Mouse (Mus musculus) kidney, postnatal 0 days (tissue): Measurements from ENCODE around the gene Rai14. TPM values are rescaled to one million over a fixed set of nuclear protein-coding genes. Genes with fewer than 3 reads are reported as not detected.

Source experiments
- ATAC-seq: fragments of 200-750 bp; cut with Nextera tagmentation; replicated peaks from 2 replicates; pipeline ENCODE4 v1.8.0; 2017; ENCODE audit warnings: low read depth, moderate number of reproducible peaks, moderate TSS enrichment, moderate library complexity; ENCODE audit not compliant: low FRiP score
- DNase-seq: peaks from one replicate; pipeline ENCODE4 v3.0.0-alpha.2; 2016; ENCODE audit warnings: low spot score
- H3K27ac ChIP-seq: fragments of 300-500 bp; sonication (generic); 2 replicates; pipeline ENCODE4 v1.5.1; 2014; ENCODE audit warnings: mild to moderate bottlenecking
- H3K27me3 ChIP-seq: fragments of 300-500 bp; sonication (generic); 2 replicates; pipeline ENCODE4 v1.6.1; 2014; ENCODE audit warnings: low read length, mixed read lengths; ENCODE audit not compliant: insufficient read depth
- H3K36me3 ChIP-seq: fragments of 300-500 bp; sonication (generic); 2 replicates; pipeline ENCODE4 v1.6.1; 2014; ENCODE audit warnings: low read length, mixed read lengths; ENCODE audit not compliant: insufficient read depth
- H3K4me1 ChIP-seq: fragments of 300-500 bp; sonication (generic); replicated peaks from 2 replicates; pipeline ENCODE4 v1.6.1; 2014; ENCODE audit warnings: antibody characterized with exemption, low read length, mixed read lengths; ENCODE audit not compliant: insufficient read depth
- H3K4me2 ChIP-seq: fragments of 300-500 bp; sonication (generic); 2 replicates; pipeline ENCODE4 v1.6.1; 2014; ENCODE audit warnings: mild to moderate bottlenecking, low read length, moderate library complexity, mixed read lengths
- H3K4me3 ChIP-seq: fragments of 300-500 bp; sonication (generic); replicated peaks from 2 replicates; pipeline ENCODE4 v1.5.1; 2014; ENCODE audit warnings: low read depth, low read length
- H3K9ac ChIP-seq: fragments of 300-500 bp; sonication (generic); 2 replicates; pipeline ENCODE4 v1.6.1; 2014; ENCODE audit warnings: low read depth, low read length
- H3K9me3 ChIP-seq: fragments of 300-500 bp; sonication (generic); replicated peaks from 2 replicates; pipeline ENCODE4 v1.6.1; 2016; ENCODE audit warnings: low read length, inconsistent platforms, mixed read lengths
- CTCF ChIP-seq: IDR thresholded peaks from 2 replicates; pipeline ENCODE4 v1.5.1; 2016; ENCODE audit warnings: antibody characterized with exemption, low read depth, mild to moderate bottlenecking, moderate library complexity
- WGBS: fragments of 180-500 bp; shearing (Covaris S2); extraction: QIAGEN DNeasy Blood & Tissue Kit; methylation state at CpG from one replicate; pipeline ENCODE4 v1.1.7; 2014; 5-methylcytosine and 5-hydroxymethylcytosine counted together
- polyA plus RNA-seq: library from polyadenylated mRNA; unstranded; fragments of >200 nt; fragmentation: Nextera tagmentation; extraction: Ambion mirVana; gene quantifications from 2 replicates; pipeline ENCODE4 v1.2.1, GENCODE M21; 2015

Gene Rai14
- polyA plus RNA-seq, 1 experiment from 2014 or later: 38.5 TPM

GRCm38 (mm10) chr15:10750339-10750738 is 35.9 kb upstream of the Rai14 start:
- DNase-seq (no peak), ATAC-seq (no peak)
- WGBS: 67% methylated on average over 2 of the region's 2 CpGs
- no peak overlapping the region for H3K4me3 ChIP-seq
- no peak overlapping the region for H3K4me2 ChIP-seq
- no peak overlapping the region for H3K9ac ChIP-seq
- 0 out of 2 replicates have a peak, but pooled peaks cover 5% of the 10 kb centered on the region for H3K4me1 ChIP-seq
- no peak for TF ChIP-seq CTCF
- H3K36me3 ChIP-seq: no peaks in the 10 kb centered on the region
- H3K27ac ChIP-seq: no peak overlapping the region
- H3K27me3 ChIP-seq: no peaks in the 10 kb centered on the region
- H3K9me3 ChIP-seq: no peaks in the 10 kb centered on the region

GRCm38 (mm10) chr15:10749678-10750077 is 35.3 kb upstream of the Rai14 start:
- DNase-seq: no peak
- no peaks in the 10 kb centered on the region for H3K36me3 ChIP-seq
- H3K27ac ChIP-seq: no peak overlapping the region
- TF ChIP-seq CTCF: no peak
- WGBS: 53% methylated on average over 4 of the region's 4 CpGs
- no peak overlapping the region for H3K4me2 ChIP-seq
- H3K27me3 ChIP-seq: no peaks in the 10 kb centered on the region
- no peaks in the 10 kb centered on the region for H3K9me3 ChIP-seq
- no peak overlapping the region for H3K4me3 ChIP-seq
- H3K9ac ChIP-seq: no peak overlapping the region
- no peak for ATAC-seq
- 0 out of 2 replicates have a peak, but pooled peaks cover 5% of the 10 kb centered on the region for H3K4me1 ChIP-seq

- no peak overlapping the region for H3K9ac ChIP-seq
- H3K4me3 ChIP-seq: no peak overlapping the region
- WGBS: 46% methylated on average over 8 of the region's 8 CpGs
- H3K27ac ChIP-seq: 0 out of 2 replicates have a peak overlapping the region, but pooled peaks have one; percentile 5
- no peak for TF ChIP-seq CTCF
- DNase-seq (no peak), ATAC-seq (no peak)
- H3K4me1 ChIP-seq: 0 out of 2 replicates have a peak, but pooled peaks cover 5% of the 10 kb centered on the region
- H3K27me3 ChIP-seq: no peaks in the 10 kb centered on the region
- no peaks in the 10 kb centered on the region for H3K9me3 ChIP-seq
- H3K4me2 ChIP-seq: no peak overlapping the region
- no peaks in the 10 kb centered on the region for H3K36me3 ChIP-seq
Observed at GRCm38 (mm10) chr15:10747638-10748037, 33.2 kb upstream of the Rai14 start.

- Histone ChIP-seq H3K4me3 (no peak overlapping the region), H3K4me2 (no peak overlapping the region), H3K9ac (no peak overlapping the region), H3K36me3 (no peaks in the 10 kb centered on the region), H3K4me1 (0 out of 2 replicates have a peak, but pooled peaks cover 5% of the 10 kb centered on the region), H3K27ac (0 out of 2 replicates have a peak overlapping the region, but pooled peaks have one; percentile 5), H3K9me3 (no peaks in the 10 kb centered on the region), H3K27me3 (no peaks in the 10 kb centered on the region)
- TF ChIP-seq CTCF: no peak
- DNase-seq: no peak
- WGBS: 38% methylated on average over 4 of the region's 4 CpGs
- no peak for ATAC-seq
Observed at GRCm38 (mm10) chr15:10747226-10747625, 32.8 kb upstream of the Rai14 start.

- H3K27me3 ChIP-seq: no peaks in the 10 kb centered on the region
- H3K36me3 ChIP-seq: no peaks in the 10 kb centered on the region
- DNase-seq (no peak), ATAC-seq (no peak)
- no peaks in the 10 kb centered on the region for H3K9me3 ChIP-seq
- 68% methylated on average over 4 of the region's 4 CpGs for WGBS
- no peak overlapping the region for H3K9ac ChIP-seq
- TF ChIP-seq CTCF: no peak
- H3K4me2 ChIP-seq: no peak overlapping the region
- no peak overlapping the region for H3K27ac ChIP-seq
- no peak overlapping the region for H3K4me3 ChIP-seq
- 0 out of 2 replicates have a peak, but pooled peaks cover 5% of the 10 kb centered on the region for H3K4me1 ChIP-seq
Observed at GRCm38 (mm10) chr15:10746303-10747051, 32.1 kb upstream of the Rai14 start.

- DNase-seq: no peak
- ATAC-seq: no peak
- H3K27ac ChIP-seq: no peak overlapping the region
- no peaks in the 10 kb centered on the region for H3K27me3 ChIP-seq
- 74% methylated on average over 6 of the region's 6 CpGs for WGBS
- no peak overlapping the region for H3K9ac ChIP-seq
- no peaks in the 10 kb centered on the region for H3K9me3 ChIP-seq
- H3K4me3 ChIP-seq: no peak overlapping the region
- H3K4me1 ChIP-seq: 0 out of 2 replicates have a peak, but pooled peaks cover 5% of the 10 kb centered on the region
- H3K4me2 ChIP-seq: no peak overlapping the region
- no peaks in the 10 kb centered on the region for H3K36me3 ChIP-seq
- no peak for TF ChIP-seq CTCF
Observed at GRCm38 (mm10) chr15:10742441-10742840, 28.0 kb upstream of the Rai14 start.
